Mouse (Mus musculus): ENCODE data around the gene Klc3.

GRCm38 (mm10) chr7:19424051-19424450 lies 20.1 kb upstream of the Klc3 start:
- TF ChIP-seq POLR2A (IDR thresholded peaks at IDR 0.05; ENCODE audit: control insufficient read depth, low read depth, low read length) (no peak), CTCF (IDR thresholded peaks at IDR 0.05; ENCODE audit: control insufficient read depth, insufficient read depth, insufficient replicate concordance, low read depth, low read length) (no peak)
